Mouse (Mus musculus) limb, embryonic 11.5 days (tissue): ENCODE measurements around the gene Anpep. TPM values are rescaled to one million over a fixed set of nuclear protein-coding genes. Genes with fewer than 3 reads are reported as not detected.

Source experiments
- ATAC-seq: fragments of 200-750 bp; cut with Nextera tagmentation; 2 replicates; pipeline ENCODE4 v1.8.0; 2017; ENCODE audit warnings: low read depth; ENCODE audit not compliant: insufficient number of reproducible peaks, low FRiP score, low TSS enrichment
- DNase-seq: peaks from one replicate; pipeline ENCODE4 v3.0.0-alpha.2; 2015; ENCODE audit warnings: low spot score
- H3K27ac ChIP-seq: fragments of 300-500 bp; sonication (generic); replicated peaks from 2 replicates; pipeline ENCODE4 v1.5.1; 2014; ENCODE audit warnings: low read depth, mild to moderate bottlenecking, low read length
- H3K27me3 ChIP-seq: fragments of 300-500 bp; sonication (generic); 2 replicates; pipeline ENCODE4 v1.6.1; 2014; ENCODE audit warnings: mild to moderate bottlenecking, low read length, mixed read lengths; ENCODE audit not compliant: control insufficient read depth, insufficient read depth
- H3K36me3 ChIP-seq: fragments of 300-500 bp; sonication (generic); 2 replicates; pipeline ENCODE4 v1.6.1; 2014; ENCODE audit warnings: mild to moderate bottlenecking, low read length, moderate library complexity, mixed read lengths; ENCODE audit not compliant: control insufficient read depth, insufficient read depth
- H3K4me1 ChIP-seq: fragments of 300-500 bp; sonication (generic); 2 replicates; pipeline ENCODE4 v1.6.1; 2014; ENCODE audit warnings: low read length, mixed read lengths; ENCODE audit not compliant: control insufficient read depth, insufficient read depth
- H3K4me2 ChIP-seq: fragments of 300-500 bp; sonication (generic); 2 replicates; pipeline ENCODE4 v1.6.1; 2014; ENCODE audit warnings: low read depth, mild to moderate bottlenecking, moderate library complexity; ENCODE audit not compliant: severe bottlenecking
- H3K4me3 ChIP-seq: fragments of 300-500 bp; sonication (generic); 2 replicates; pipeline ENCODE4 v1.5.1; 2014; ENCODE audit warnings: low read depth, low read length
- H3K9ac ChIP-seq: fragments of 300-500 bp; sonication (generic); 2 replicates; pipeline ENCODE4 v1.6.1; 2014; ENCODE audit warnings: mild to moderate bottlenecking, low read length
- H3K9me3 ChIP-seq: fragments of 300-500 bp; sonication (generic); 2 replicates; pipeline ENCODE4 v1.6.1; 2016; ENCODE audit warnings: low read length; ENCODE audit not compliant: control insufficient read depth
- WGBS: fragments of 180-500 bp; shearing (Covaris S2); extraction: QIAGEN DNeasy Blood & Tissue Kit; methylation state at CpG from one replicate; pipeline ENCODE4 v1.1.7; 2014; 5-methylcytosine and 5-hydroxymethylcytosine counted together
- polyA plus RNA-seq: library from polyadenylated mRNA; unstranded; fragments of >200 nt; fragmentation: Nextera tagmentation; extraction: Ambion mirVana; gene quantifications from 2 replicates; pipeline ENCODE4 v1.2.1, GENCODE M21; 2014

The Anpep gene
- polyA plus RNA-seq, 1 experiment from 2014 or later, result 13.1 TPM

- ATAC-seq (peak; percentile 57; the same call in 1 of the 2 replicates), DNase-seq (peak; percentile 78)
- H3K9me3 ChIP-seq, result no peaks in the 10 kb centered on the region
- no peak within 1 kb of the TSS for H3K27ac ChIP-seq
- H3K9ac ChIP-seq, result peak within 1 kb of the TSS; percentile 52
- H3K4me3 ChIP-seq, result peak within 1 kb of the TSS; percentile 21
- H3K36me3 ChIP-seq, result no peaks in the 10 kb centered on the region
- H3K4me1 ChIP-seq, result 0 out of 2 replicates have a peak, but pooled peaks cover 4% of the 10 kb centered on the region
- peaks cover 15% of the 10 kb centered on the region for H3K27me3 ChIP-seq
- WGBS, result 10% methylated on average over 71 of the region's 71 CpGs
- peak within 1 kb of the TSS; percentile 58 for H3K4me2 ChIP-seq
These were observed 50.0 kb downstream of the Anpep start, which contains the start of gene Mesp2 for GRCm38 (mm10) chr7:79810611-79811506. Gene Mesp2, plus strand, starts transcription at chr7:79810727.

GRCm38 (mm10) chr7:79808561-79808960 lies 52.3 kb downstream of the Anpep start:
- no peak overlapping the region for H3K27ac ChIP-seq
- peaks cover 15% of the 10 kb centered on the region for H3K27me3 ChIP-seq
- no peaks in the 10 kb centered on the region for H3K36me3 ChIP-seq
- WGBS, result 82% methylated on average over 7 of the region's 7 CpGs
- ATAC-seq, result no peak
- H3K9me3 ChIP-seq, result no peaks in the 10 kb centered on the region
- 0 out of 2 replicates have a peak, but pooled peaks cover 4% of the 10 kb centered on the region for H3K4me1 ChIP-seq
- H3K4me2 ChIP-seq, result no peak overlapping the region
- no peak overlapping the region for H3K4me3 ChIP-seq
- no peak overlapping the region for H3K9ac ChIP-seq
- DNase-seq, result no peak

GRCm38 (mm10) chr7:79803887-79804286 lies 57.0 kb downstream of the Anpep start:
- Histone ChIP-seq H3K4me2 (no peak overlapping the region), H3K9ac (no peak overlapping the region), H3K4me1 (no peaks in the 10 kb centered on the region), H3K27ac (no peak overlapping the region), H3K36me3 (no peaks in the 10 kb centered on the region), H3K9me3 (no peaks in the 10 kb centered on the region), H3K4me3 (no peak overlapping the region), H3K27me3 (no peaks in the 10 kb centered on the region)
- ATAC-seq (no peak), DNase-seq (no peak)
- 80% methylated on average over 2 of the region's 2 CpGs for WGBS

- H3K27ac ChIP-seq, result no peak overlapping the region
- no peaks in the 10 kb centered on the region for H3K4me1 ChIP-seq
- no peak overlapping the region for H3K4me3 ChIP-seq
- H3K27me3 ChIP-seq, result no peaks in the 10 kb centered on the region
- DNase-seq (no peak), ATAC-seq (no peak)
- WGBS, result 35% methylated on average over 5 of the region's 5 CpGs
- H3K36me3 ChIP-seq, result no peaks in the 10 kb centered on the region
- no peak overlapping the region for H3K9ac ChIP-seq
- no peaks in the 10 kb centered on the region for H3K9me3 ChIP-seq
- H3K4me2 ChIP-seq, result no peak overlapping the region
These were observed 58.8 kb downstream of the Anpep start for GRCm38 (mm10) chr7:79802037-79802436.

- H3K4me1 ChIP-seq, result no peaks in the 10 kb centered on the region
- DNase-seq (no peak), ATAC-seq (no peak)
- no peaks in the 10 kb centered on the region for H3K9me3 ChIP-seq
- H3K4me3 ChIP-seq, result no peak overlapping the region
- H3K9ac ChIP-seq, result no peak overlapping the region
- H3K27ac ChIP-seq, result no peak overlapping the region
- H3K27me3 ChIP-seq, result no peaks in the 10 kb centered on the region
- H3K4me2 ChIP-seq, result no peak overlapping the region
- no peaks in the 10 kb centered on the region for H3K36me3 ChIP-seq
- 70% methylated on average over 11 of the region's 11 CpGs for WGBS
These were observed 59.5 kb downstream of the Anpep start for GRCm38 (mm10) chr7:79801391-79801790.

GRCm38 (mm10) chr7:79800336-79800735 lies 60.5 kb downstream of the Anpep start:
- no peak overlapping the region for H3K4me2 ChIP-seq
- WGBS, result 76% methylated on average over 4 of the region's 4 CpGs
- H3K4me3 ChIP-seq, result no peak overlapping the region
- DNase-seq (no peak), ATAC-seq (no peak)
- H3K9ac ChIP-seq, result no peak overlapping the region
- H3K27ac ChIP-seq, result no peak overlapping the region
- H3K36me3 ChIP-seq, result no peaks in the 10 kb centered on the region
- 0 out of 2 replicates have a peak, but pooled peaks cover under 1% of the 10 kb centered on the region for H3K27me3 ChIP-seq
- H3K9me3 ChIP-seq, result no peaks in the 10 kb centered on the region
- H3K4me1 ChIP-seq, result no peaks in the 10 kb centered on the region

- Histone ChIP-seq H3K9me3 (no peaks in the 10 kb centered on the region), H3K4me2 (no peak overlapping the region), H3K4me3 (no peak overlapping the region), H3K36me3 (no peaks in the 10 kb centered on the region), H3K4me1 (no peaks in the 10 kb centered on the region), H3K27ac (no peak overlapping the region), H3K27me3 (peaks cover 8% of the 10 kb centered on the region; the same call in 1 of the 2 replicates), H3K9ac (no peak overlapping the region)
- DNase-seq (no peak), ATAC-seq (no peak)
- 75% methylated on average over 6 of the region's 6 CpGs for WGBS
These were observed 61.4 kb downstream of the Anpep start for GRCm38 (mm10) chr7:79799506-79799905.

- no peak for ATAC-seq
- H3K4me2 ChIP-seq, result no peak overlapping the region
- H3K4me3 ChIP-seq, result no peak overlapping the region
- no peaks in the 10 kb centered on the region for H3K4me1 ChIP-seq
- 5% methylated on average over 8 of the region's 8 CpGs for WGBS
- peaks cover 11% of the 10 kb centered on the region; the same call in 1 of the 2 replicates for H3K27me3 ChIP-seq
- H3K27ac ChIP-seq, result no peak overlapping the region
- H3K9me3 ChIP-seq, result no peaks in the 10 kb centered on the region
- H3K36me3 ChIP-seq, result no peaks in the 10 kb centered on the region
- DNase-seq, result peak; percentile 94
- no peak overlapping the region for H3K9ac ChIP-seq
These were observed 61.8 kb downstream of the Anpep start for GRCm38 (mm10) chr7:79799048-79799447.
